Mouse (Mus musculus) granulocyte monocyte progenitor cell, adult 5-6 weeks (primary cell): ENCODE results near the gene Spred2. TPM values are rescaled to one million over a fixed set of nuclear protein-coding genes. Genes with fewer than 3 reads are reported as not detected.
"Not testable (repeated sequence)": the region's sequence is repeated elsewhere in the genome, so short reads cannot be mapped to it uniquely, and the experiment has no call there.

Experiments
- ATAC-seq: replicated peaks from 2 replicates; pipeline ENCODE4 v1.8.0; 2016; ENCODE audit warnings: mild to moderate bottlenecking, moderate TSS enrichment, inconsistent platforms; ENCODE audit not compliant: poor library complexity, severe bottlenecking
- total RNA-seq, 2 experiments: library from RNA; stranded (forward) in 1 of 2; stranded (reverse) in 1 of 2; fragments of 200-712, 200-1000 nt in 1 of 2; fragments of >200 nt in 1 of 2; fragmentation: Nextera tagmentation in 1 of 2; gene quantifications; 2 replicates each; pipeline ENCODE4 v1.2.3; 2014 to 2017

The Spred2 gene
- total RNA-seq, 2 experiments from 2014 or later = 6.8 to 19.4 TPM

- ATAC-seq = no peak
These were observed 117.2 kb downstream of the Spred2 start for GRCm38 (mm10) chr11:20041164-20041920.

GRCm38 (mm10) chr11:20042106-20042505 is 117.9 kb downstream of the Spred2 start:
- no peak for ATAC-seq

- ATAC-seq = no peak
These were observed 119.1 kb downstream of the Spred2 start for GRCm38 (mm10) chr11:20043256-20043655.

- no peak for ATAC-seq
These were observed 121.4 kb downstream of the Spred2 start for GRCm38 (mm10) chr11:20045586-20045985.

- ATAC-seq = no peak
These were observed 128.8 kb downstream of the Spred2 start for GRCm38 (mm10) chr11:20052814-20053536.

GRCm38 (mm10) chr11:20053951-20054350 is 129.8 kb downstream of the Spred2 start:
- no peak for ATAC-seq

- ATAC-seq = no peak
These were observed 130.4 kb downstream of the Spred2 start for GRCm38 (mm10) chr11:20054617-20055016.

- ATAC-seq = no peak
These were observed 132.0 kb downstream of the Spred2 start for GRCm38 (mm10) chr11:20056168-20056567.

GRCm38 (mm10) chr11:20057429-20057828 is 133.3 kb downstream of the Spred2 start:
- no peak for ATAC-seq

- ATAC-seq = no peak
These were observed 135.6 kb downstream of the Spred2 start for GRCm38 (mm10) chr11:20059736-20060135.

GRCm38 (mm10) chr11:20062801-20063200 is 138.6 kb downstream of the Spred2 start:
- not testable (repeated sequence) for ATAC-seq

GRCm38 (mm10) chr11:20064086-20064485 is 139.9 kb downstream of the Spred2 start:
- not testable (repeated sequence) for ATAC-seq

- ATAC-seq = no peak
These were observed 140.8 kb downstream of the Spred2 start for GRCm38 (mm10) chr11:20064926-20065325.

GRCm38 (mm10) chr11:20066106-20066505 is 141.9 kb downstream of the Spred2 start:
- ATAC-seq = no peak

GRCm38 (mm10) chr11:20067521-20067920 is 143.3 kb downstream of the Spred2 start:
- no peak for ATAC-seq

- ATAC-seq = peak; percentile 82
These were observed 144.3 kb downstream of the Spred2 start for GRCm38 (mm10) chr11:20068346-20069004.

- peak; percentile 36; the same call in 1 of the 2 replicates for ATAC-seq
These were observed 148.0 kb downstream of the Spred2 start for GRCm38 (mm10) chr11:20072174-20072573.

- ATAC-seq = no peak
These were observed 148.7 kb downstream of the Spred2 start for GRCm38 (mm10) chr11:20072826-20073225.
